Mouse (Mus musculus): ENCODE measurements around the gene Ap5b1. TPM values are rescaled to one million over a fixed set of nuclear protein-coding genes. Genes with fewer than 3 reads are reported as not detected.

Ap5b1 gene
- polyA plus RNA-seq (2012; rRNA removed; ENCODE audit: low replicate concordance), result 7.8 and 11.4 TPM in 2 replicates

DNA sequence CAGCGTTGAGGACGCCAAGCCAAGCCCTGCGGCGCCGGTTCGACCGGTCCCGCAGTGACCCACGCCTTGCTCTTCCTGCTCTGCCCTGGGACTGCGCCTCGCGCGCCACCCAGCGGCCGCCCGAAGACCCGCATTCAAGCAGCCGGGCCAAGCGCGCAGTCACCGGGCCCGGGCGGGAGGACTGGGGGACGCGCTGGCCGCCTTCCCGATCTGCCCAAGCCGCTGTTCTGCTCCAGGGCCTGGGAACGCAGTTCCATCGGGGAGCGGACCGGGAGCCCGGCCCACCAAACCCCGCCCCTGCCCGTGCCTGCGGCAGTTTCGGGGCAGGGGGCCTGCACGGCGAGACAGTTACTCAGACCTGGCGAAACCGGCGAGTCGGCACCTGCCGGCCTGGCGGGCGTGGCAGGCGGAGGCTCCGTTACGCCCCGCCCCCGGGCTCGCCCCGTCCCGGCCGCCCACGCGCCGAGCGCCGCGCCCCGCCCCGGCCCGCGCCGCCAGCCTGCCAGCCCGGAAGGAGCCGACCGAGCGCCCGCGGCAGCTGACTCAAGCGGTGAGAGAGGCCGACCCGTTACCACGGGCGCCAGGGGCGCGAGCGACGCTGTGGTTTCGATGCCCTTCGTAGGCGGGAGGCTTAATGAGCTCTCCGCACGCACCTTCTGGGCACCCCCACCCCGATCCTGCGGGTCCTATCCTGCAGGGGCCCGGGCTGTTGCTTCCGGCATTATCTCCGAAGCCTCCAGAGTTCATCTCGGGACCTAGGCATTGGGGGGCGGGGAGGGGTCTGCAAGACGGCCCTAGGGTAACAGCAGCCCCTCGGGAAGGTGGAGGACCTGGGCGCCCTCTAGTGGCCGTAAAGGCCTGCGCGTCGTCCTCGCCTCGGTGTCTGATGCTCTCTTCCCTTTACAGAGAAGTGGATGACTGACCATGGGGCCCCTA is at the start of gene Ap5b1:
Ap5b1 (plus strand) TSS at position 492 of the 936 bp plus-strand sequence.

DNA sequence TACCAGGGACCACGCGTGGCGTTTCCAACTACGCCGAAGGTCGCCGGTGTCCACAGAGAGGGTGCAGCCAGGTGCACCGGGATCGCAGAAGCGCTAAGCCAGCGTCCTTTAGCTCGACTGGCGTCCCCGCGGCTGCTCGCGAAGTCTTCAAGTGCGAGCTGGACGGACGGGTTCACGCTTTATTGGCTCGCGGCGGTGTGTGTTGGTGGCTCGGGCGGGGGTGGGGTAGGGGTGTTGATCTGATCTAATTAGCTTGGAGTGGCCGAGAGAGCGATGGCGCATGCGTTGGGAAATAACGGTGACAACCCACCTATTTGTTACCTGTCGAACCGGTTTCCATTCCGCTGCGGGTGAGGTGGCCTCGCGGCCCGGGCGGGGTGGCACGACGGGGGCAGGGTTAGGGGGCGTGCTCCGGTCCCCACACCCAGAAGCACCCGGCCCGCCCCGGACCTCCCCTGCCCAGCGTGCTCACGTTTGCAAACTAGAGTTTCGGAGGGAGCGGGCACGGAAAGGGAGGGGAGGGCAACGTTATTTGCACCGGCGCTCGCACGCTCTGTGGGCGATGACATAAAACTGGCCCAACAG is 7.3 kb upstream of the Ap5b1 start, which contains the start of gene Ovol1:
Ovol1 (minus strand) TSS at position 190 of the 585 bp plus-strand sequence.

GRCm38 (mm10) chr19:5601752-5602541 is 34.1 kb downstream of the Ap5b1 start, which contains the start of gene Rnaseh2c:
Gene Rnaseh2c, plus strand, starts transcription at chr19:5601873.

GRCm38 (mm10) chr19:5609547-5610404 is 42.0 kb downstream of the Ap5b1 start, which contains the start of gene Kat5:
Gene Kat5, minus strand, starts transcription at chr19:5610237.

Other genes starting within 250 kb of the Ap5b1 start
- gene Catsper1, start 232.3 kb upstream of the Ap5b1 start, polyA plus RNA-seq (2012; rRNA removed; ENCODE audit: low replicate concordance), result not detected in 2 replicates
- 1.9 and 2.5 TPM in 2 replicates for gene Cst6, start 218.5 kb upstream of the Ap5b1 start, polyA plus RNA-seq (2012; rRNA removed; ENCODE audit: low replicate concordance)
- gene Eif1ad, start 201.3 kb upstream of the Ap5b1 start, polyA plus RNA-seq (2012; rRNA removed; ENCODE audit: low replicate concordance), result 17.1 and 26.5 TPM in 2 replicates
- 111 and 157 TPM in 2 replicates for gene Banf1, start 200.9 kb upstream of the Ap5b1 start, polyA plus RNA-seq (2012; rRNA removed; ENCODE audit: low replicate concordance)
- gene Sart1, start 179.3 kb upstream of the Ap5b1 start, polyA plus RNA-seq (2012; rRNA removed; ENCODE audit: low replicate concordance), result 19.3 and 31.1 TPM in 2 replicates
- gene Tsga10ip, start 165.5 kb upstream of the Ap5b1 start, polyA plus RNA-seq (2012; rRNA removed; ENCODE audit: low replicate concordance), result not detected in 2 replicates
- gene Drap1, start 143.0 kb upstream of the Ap5b1 start, polyA plus RNA-seq (2012; rRNA removed; ENCODE audit: low replicate concordance), result 143 and 150 TPM in 2 replicates
- 87.8 and 92.8 TPM in 2 replicates for gene AI837181, start 142.9 kb upstream of the Ap5b1 start, polyA plus RNA-seq (2012; rRNA removed; ENCODE audit: low replicate concordance)
- 0.20 and 0.91 TPM in 2 replicates for gene Fosl1, start 120.5 kb upstream of the Ap5b1 start, polyA plus RNA-seq (2012; rRNA removed; ENCODE audit: low replicate concordance)
- 7.7 and 13.9 TPM in 2 replicates for gene Ccdc85b, start 110.1 kb upstream of the Ap5b1 start, polyA plus RNA-seq (2012; rRNA removed; ENCODE audit: low replicate concordance)
- gene Fibp, start 107.4 kb upstream of the Ap5b1 start, polyA plus RNA-seq (2012; rRNA removed; ENCODE audit: low replicate concordance), result 121 and 164 TPM in 2 replicates
- 3.3 and 9.7 TPM in 2 replicates for gene Ctsw, start 99.5 kb upstream of the Ap5b1 start, polyA plus RNA-seq (2012; rRNA removed; ENCODE audit: low replicate concordance)
- 75.7 and 232 TPM in 2 replicates for gene Efemp2, start 94.1 kb upstream of the Ap5b1 start, polyA plus RNA-seq (2012; rRNA removed; ENCODE audit: low replicate concordance)
- 34.1 and 53.2 TPM in 2 replicates for gene Mus81, start 79.6 kb upstream of the Ap5b1 start, polyA plus RNA-seq (2012; rRNA removed; ENCODE audit: low replicate concordance)
- gene Cfl1, start 77.6 kb upstream of the Ap5b1 start, polyA plus RNA-seq (2012; rRNA removed; ENCODE audit: low replicate concordance), result 582 and 661 TPM in 2 replicates
- 1.7 and 2.2 TPM in 2 replicates for gene 1700020D05Rik, start 64.2 kb upstream of the Ap5b1 start, polyA plus RNA-seq (2012; rRNA removed; ENCODE audit: low replicate concordance)
- 19.9 and 27.1 TPM in 2 replicates for gene Snx32, start 57.5 kb upstream of the Ap5b1 start, polyA plus RNA-seq (2012; rRNA removed; ENCODE audit: low replicate concordance)
- gene Ovol1, start 7.4 kb upstream of the Ap5b1 start, polyA plus RNA-seq (2012; rRNA removed; ENCODE audit: low replicate concordance), result 2.3 TPM in 1 of 2 replicates, not detected in the other
- gene Rnaseh2c, start 33.8 kb downstream of the Ap5b1 start, polyA plus RNA-seq (2012; rRNA removed; ENCODE audit: low replicate concordance), result 27.4 and 39.1 TPM in 2 replicates
- 41.6 and 73.9 TPM in 2 replicates for gene Kat5, start 42.2 kb downstream of the Ap5b1 start, polyA plus RNA-seq (2012; rRNA removed; ENCODE audit: low replicate concordance)
- gene Rela, start 69.5 kb downstream of the Ap5b1 start, polyA plus RNA-seq (2012; rRNA removed; ENCODE audit: low replicate concordance), result 96.7 and 101 TPM in 2 replicates
- gene Sipa1, start 95.7 kb downstream of the Ap5b1 start, polyA plus RNA-seq (2012; rRNA removed; ENCODE audit: low replicate concordance), result 106 and 108 TPM in 2 replicates
- gene Map3k11, start 120.7 kb downstream of the Ap5b1 start, polyA plus RNA-seq (2012; rRNA removed; ENCODE audit: low replicate concordance), result 64.7 and 65.5 TPM in 2 replicates
- gene Pcnx3, start 120.9 kb downstream of the Ap5b1 start, polyA plus RNA-seq (2012; rRNA removed; ENCODE audit: low replicate concordance), result 89.4 and 136 TPM in 2 replicates
- gene Kcnk7, start 136.3 kb downstream of the Ap5b1 start, polyA plus RNA-seq (2012; rRNA removed; ENCODE audit: low replicate concordance), result 0.39 TPM in 1 of 2 replicates, not detected in the other
- 101 and 111 TPM in 2 replicates for gene Ehbp1l1, start 158.3 kb downstream of the Ap5b1 start, polyA plus RNA-seq (2012; rRNA removed; ENCODE audit: low replicate concordance)
- 211 and 249 TPM in 2 replicates for gene Fam89b, start 161.6 kb downstream of the Ap5b1 start, polyA plus RNA-seq (2012; rRNA removed; ENCODE audit: low replicate concordance)
- gene Ltbp3, start 172.9 kb downstream of the Ap5b1 start, polyA plus RNA-seq (2012; rRNA removed; ENCODE audit: low replicate concordance), result 272 and 332 TPM in 2 replicates
- gene Scyl1, start 203.4 kb downstream of the Ap5b1 start, polyA plus RNA-seq (2012; rRNA removed; ENCODE audit: low replicate concordance), result 144 and 167 TPM in 2 replicates